Mouse (Mus musculus) liver, embryonic 13.5 days (tissue): ENCODE results near the gene Rragd. TPM values are rescaled to one million over a fixed set of nuclear protein-coding genes. Genes with fewer than 3 reads are reported as not detected.

Source experiments
- ATAC-seq: fragments of 200-750 bp; cut with Nextera tagmentation; 2 replicates; pipeline ENCODE4 v1.8.0; 2017; ENCODE audit warnings: low read depth, mild to moderate bottlenecking, moderate number of reproducible peaks, moderate library complexity
- DNase-seq: peaks from one replicate; pipeline ENCODE4 v3.0.0; 2022
- H3K27ac ChIP-seq: fragments of 300-500 bp; sonication (generic); 2 replicates; pipeline ENCODE4 v1.5.1; 2015; ENCODE audit warnings: moderate library complexity, mild to moderate bottlenecking, inconsistent platforms
- H3K27me3 ChIP-seq: fragments of 300-500 bp; sonication (generic); 2 replicates; pipeline ENCODE4 v1.6.1; 2015; ENCODE audit warnings: mild to moderate bottlenecking, inconsistent platforms
- H3K36me3 ChIP-seq: fragments of 300-500 bp; sonication (generic); 2 replicates; pipeline ENCODE4 v1.6.1; 2015; ENCODE audit warnings: mild to moderate bottlenecking, inconsistent platforms
- H3K4me1 ChIP-seq: fragments of 300-500 bp; sonication (generic); replicated peaks from 2 replicates; pipeline ENCODE4 v1.6.1; 2015; ENCODE audit warnings: inconsistent platforms
- H3K4me2 ChIP-seq: fragments of 300-500 bp; sonication (generic); 2 replicates; pipeline ENCODE4 v1.6.1; 2015; ENCODE audit warnings: inconsistent platforms, mild to moderate bottlenecking, moderate library complexity
- H3K4me3 ChIP-seq: fragments of 300-500 bp; sonication (generic); replicated peaks from 2 replicates; pipeline ENCODE4 v1.5.1; 2015; ENCODE audit warnings: mild to moderate bottlenecking, inconsistent platforms
- H3K9ac ChIP-seq: fragments of 300-500 bp; sonication (generic); 2 replicates; pipeline ENCODE4 v1.6.1; 2015; ENCODE audit warnings: mild to moderate bottlenecking, inconsistent platforms
- H3K9me3 ChIP-seq: fragments of 300-500 bp; sonication (generic); replicated peaks from 2 replicates; pipeline ENCODE4 v1.6.1; 2016; ENCODE audit warnings: inconsistent platforms
- WGBS: fragments of 180-500 bp; shearing (Covaris S2); methylation state at CpG from one replicate; pipeline ENCODE4 v1.1.7; 2015; ENCODE audit not compliant: insufficient replicate concordance; 5-methylcytosine and 5-hydroxymethylcytosine counted together
- polyA plus RNA-seq: library from polyadenylated mRNA; unstranded; fragments of >200 nt; fragmentation: Nextera tagmentation; extraction: Ambion mirVana; gene quantifications from 2 replicates; pipeline ENCODE4 v1.2.1, GENCODE M21; 2015

Gene Rragd
- polyA plus RNA-seq, 1 experiment from 2014 or later: 3.6 TPM

- H3K27me3 ChIP-seq: no peaks in the 10 kb centered on the region
- WGBS: 86% methylated on average over 5 of the region's 5 CpGs
- no peak overlapping the region for H3K27ac ChIP-seq
- H3K4me1 ChIP-seq: no peaks in the 10 kb centered on the region
- H3K9ac ChIP-seq: no peak overlapping the region
- no peak overlapping the region for H3K4me2 ChIP-seq
- DNase-seq: no peak
- no peak for ATAC-seq
- H3K9me3 ChIP-seq: no peaks in the 10 kb centered on the region
- H3K4me3 ChIP-seq: no peak overlapping the region
- peaks cover 40% of the 10 kb centered on the region for H3K36me3 ChIP-seq
Measured at GRCm38 (mm10) chr4:33052650-33053049, 69.8 kb downstream of the Rragd start.

DNA sequence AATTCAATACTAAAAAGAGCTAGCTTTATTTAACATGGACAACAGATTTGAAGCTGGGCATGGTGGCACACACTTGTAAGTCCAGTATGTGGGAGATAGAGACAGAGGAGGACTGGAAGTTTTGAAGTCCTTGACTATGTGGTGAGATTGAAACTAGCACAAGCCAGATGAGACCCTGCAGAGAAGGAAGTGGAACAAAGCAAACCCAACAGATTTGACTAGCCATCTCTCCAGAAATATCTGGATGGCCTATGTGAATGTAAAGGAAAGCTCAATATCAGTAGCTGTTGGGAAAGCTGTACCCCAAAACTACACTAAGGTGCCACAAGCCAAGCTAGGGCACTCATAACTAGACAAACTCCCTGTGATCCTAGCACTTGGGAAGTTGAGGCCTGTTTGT lies 71.6 kb downstream of the Rragd start:
- Histone ChIP-seq H3K27me3 (no peaks in the 10 kb centered on the region), H3K9me3 (no peaks in the 10 kb centered on the region), H3K4me1 (no peaks in the 10 kb centered on the region), H3K4me2 (no peak overlapping the region), H3K36me3 (peaks cover 27% of the 10 kb centered on the region), H3K27ac (no peak overlapping the region), H3K4me3 (no peak overlapping the region), H3K9ac (no peak overlapping the region)
- ATAC-seq: no peak
- DNase-seq: no peak

DNA sequence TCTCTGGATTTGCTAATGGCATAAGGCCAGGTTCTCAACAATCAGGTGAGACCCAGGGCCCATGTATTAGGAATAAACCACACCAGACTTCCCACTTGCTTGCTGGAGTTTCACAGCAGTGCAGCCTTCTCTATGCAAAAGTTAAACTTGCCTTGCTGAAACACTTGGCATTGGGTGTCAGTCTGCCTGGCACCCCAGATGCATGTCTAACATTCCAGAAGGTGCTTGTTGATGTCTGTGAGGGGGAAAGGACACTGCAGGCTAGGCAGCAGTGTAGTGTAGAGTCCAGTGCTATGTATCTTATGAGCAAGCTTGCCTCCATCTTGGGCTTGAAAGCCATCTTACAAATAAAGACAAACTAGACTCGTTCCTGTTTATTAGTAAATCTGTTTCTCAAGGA lies 73.5 kb downstream of the Rragd start:
- DNase-seq (no peak), ATAC-seq (no peak)
- no peak overlapping the region for H3K9ac ChIP-seq
- H3K27ac ChIP-seq: no peak overlapping the region
- WGBS: 60% methylated on average over 1 of the region's 1 CpGs
- H3K36me3 ChIP-seq: peaks cover 14% of the 10 kb centered on the region
- H3K27me3 ChIP-seq: no peaks in the 10 kb centered on the region
- H3K4me3 ChIP-seq: no peak overlapping the region
- no peaks in the 10 kb centered on the region for H3K4me1 ChIP-seq
- no peak overlapping the region for H3K4me2 ChIP-seq
- H3K9me3 ChIP-seq: no peaks in the 10 kb centered on the region

DNA sequence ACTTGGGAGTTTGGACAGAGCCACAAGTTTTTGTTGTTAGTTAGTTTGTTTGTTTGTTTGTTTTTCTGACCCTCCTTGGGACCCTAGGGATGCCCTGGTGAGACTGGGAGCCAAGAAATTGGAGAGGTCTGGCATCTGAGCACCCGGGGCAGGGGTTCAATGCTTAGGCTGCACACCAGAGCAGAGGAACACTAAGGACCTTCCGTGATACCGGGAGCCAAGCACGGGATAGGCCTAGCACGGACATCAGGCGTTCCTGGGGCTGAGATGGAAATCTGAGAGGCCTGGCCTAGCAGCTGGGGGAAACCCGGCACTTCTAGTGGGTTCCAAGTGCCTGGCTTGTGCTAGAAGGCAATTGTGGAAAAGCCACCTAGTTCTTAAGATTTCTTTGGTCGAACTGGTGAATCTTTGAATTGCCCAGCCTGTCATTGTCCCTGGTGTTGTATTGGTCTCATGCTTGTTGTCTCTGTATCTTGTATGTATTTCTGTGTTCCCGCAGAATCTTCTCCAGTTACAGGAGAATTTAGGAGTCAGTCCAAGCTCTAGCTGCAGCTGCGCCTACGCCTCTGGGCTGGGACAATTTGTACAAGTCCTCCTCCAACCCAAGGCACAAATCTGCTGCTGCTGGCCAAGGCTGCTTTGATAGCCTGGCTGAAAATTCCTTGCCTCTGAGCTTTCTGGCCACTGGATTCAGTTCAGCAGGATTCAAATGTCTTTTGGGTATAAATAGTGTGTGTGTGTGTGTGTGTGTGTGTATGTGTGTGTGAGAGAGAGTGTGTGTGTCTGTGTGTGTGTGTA lies 75.3 kb downstream of the Rragd start:
- 70% methylated on average over 11 of the region's 11 CpGs for WGBS
- H3K36me3 ChIP-seq: no peaks in the 10 kb centered on the region
- no peak for ATAC-seq

GRCm38 (mm10) chr4:33061158-33061557 lies 78.3 kb downstream of the Rragd start:
- Histone ChIP-seq H3K4me2 (no peak overlapping the region), H3K9ac (no peak overlapping the region), H3K4me3 (no peak overlapping the region), H3K27ac (no peak overlapping the region), H3K27me3 (no peaks in the 10 kb centered on the region), H3K9me3 (no peaks in the 10 kb centered on the region), H3K4me1 (no peaks in the 10 kb centered on the region), H3K36me3 (no peaks in the 10 kb centered on the region)
- 36% methylated on average over 7 of the region's 7 CpGs for WGBS
- no peak for DNase-seq
- ATAC-seq: no peak

More for the DNA sequence above, 75.3 kb downstream of the Rragd start:
- Histone ChIP-seq H3K9ac (no peak overlapping the region), H3K27ac (no peak overlapping the region), H3K4me1 (no peaks in the 10 kb centered on the region), H3K9me3 (no peaks in the 10 kb centered on the region), H3K4me2 (no peak overlapping the region), H3K4me3 (no peak overlapping the region), H3K27me3 (no peaks in the 10 kb centered on the region)
- no peak for DNase-seq

DNA sequence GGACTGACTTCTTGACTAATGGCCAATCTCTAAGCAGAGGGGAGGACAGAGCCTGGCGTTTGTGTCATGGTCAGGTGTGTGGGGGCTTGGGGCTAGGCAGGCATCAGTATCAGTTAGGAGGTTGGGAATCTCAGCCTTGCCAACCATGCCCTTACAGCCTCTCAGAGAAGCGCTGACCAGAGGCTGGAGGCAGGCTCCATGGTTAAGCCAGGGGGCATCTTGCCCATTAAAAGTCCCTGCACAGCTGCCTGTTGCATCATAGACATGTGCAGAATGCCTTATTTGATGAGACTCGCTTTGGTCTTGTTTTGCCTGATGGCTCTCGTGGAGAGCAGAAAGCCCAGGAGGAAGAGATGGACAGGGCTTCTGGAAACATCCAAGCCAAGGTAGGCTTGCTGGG lies 80.1 kb downstream of the Rragd start, which contains the start of gene Gabrr2:
TSS of gene Gabrr2 (plus strand) at position 19 of the 400 bp plus-strand sequence.
- no peak for ATAC-seq
- H3K9me3 ChIP-seq: no peaks in the 10 kb centered on the region
- DNase-seq: no peak
- H3K4me1 ChIP-seq: no peaks in the 10 kb centered on the region
- H3K4me3 ChIP-seq: no peak within 1 kb of the TSS
- no peaks in the 10 kb centered on the region for H3K36me3 ChIP-seq
- H3K27me3 ChIP-seq: no peaks in the 10 kb centered on the region
- no peak within 1 kb of the TSS for H3K9ac ChIP-seq
- no peak within 1 kb of the TSS for H3K4me2 ChIP-seq
- 64% methylated on average over 4 of the region's 4 CpGs for WGBS
- no peak within 1 kb of the TSS for H3K27ac ChIP-seq

GRCm38 (mm10) chr4:33064986-33065385 lies 82.1 kb downstream of the Rragd start:
- H3K4me1 ChIP-seq: no peaks in the 10 kb centered on the region
- H3K27ac ChIP-seq: no peak overlapping the region
- no peak overlapping the region for H3K9ac ChIP-seq
- H3K4me3 ChIP-seq: no peak overlapping the region
- no peak overlapping the region for H3K4me2 ChIP-seq
- DNase-seq: no peak
- WGBS: 68% methylated on average over 6 of the region's 6 CpGs
- no peaks in the 10 kb centered on the region for H3K36me3 ChIP-seq
- ATAC-seq: no peak
- no peaks in the 10 kb centered on the region for H3K27me3 ChIP-seq
- no peaks in the 10 kb centered on the region for H3K9me3 ChIP-seq

DNA sequence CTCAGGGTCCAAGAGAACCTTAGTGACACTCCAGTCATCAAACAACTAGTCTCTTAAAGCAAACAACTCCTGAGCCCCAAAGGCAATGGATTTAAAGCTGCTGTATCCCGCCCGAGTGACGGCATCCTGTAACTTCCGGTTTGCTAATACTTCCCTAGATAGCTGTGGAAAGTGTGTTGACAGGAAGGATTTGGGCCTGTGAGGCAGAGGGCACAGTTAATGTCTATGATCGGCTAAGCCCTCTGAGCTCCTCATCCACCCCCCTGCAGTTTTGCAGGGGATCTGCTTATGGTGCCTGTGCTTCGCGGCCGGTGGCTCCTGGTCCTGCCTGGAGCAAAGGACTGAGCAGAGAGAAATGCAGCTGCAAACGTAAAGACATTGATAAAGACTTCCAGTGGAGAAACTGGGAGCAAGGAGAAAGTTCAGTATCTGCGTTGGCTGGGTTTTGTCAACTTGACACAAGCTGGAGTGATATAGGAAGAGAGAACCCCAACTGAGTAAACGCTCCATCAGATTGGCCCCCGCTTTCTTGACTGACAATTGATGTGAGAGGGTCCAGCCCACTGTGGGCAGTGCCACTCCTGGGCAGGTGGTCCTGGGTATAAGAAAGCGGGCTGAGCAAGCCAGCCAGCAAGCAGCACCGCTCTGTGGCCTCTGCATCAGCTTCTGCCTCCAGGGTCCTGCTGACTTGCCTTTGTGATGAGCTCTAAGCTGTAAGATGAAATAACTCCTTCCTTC lies 83.6 kb downstream of the Rragd start:
- Histone ChIP-seq H3K36me3 (no peaks in the 10 kb centered on the region), H3K4me3 (no peak overlapping the region), H3K4me1 (no peaks in the 10 kb centered on the region), H3K9me3 (no peaks in the 10 kb centered on the region), H3K27ac (no peak overlapping the region; the same call in 1 of the 2 replicates), H3K9ac (no peak overlapping the region), H3K4me2 (0 out of 2 replicates have a peak overlapping the region, but pooled peaks have one; percentile 8), H3K27me3 (no peaks in the 10 kb centered on the region)
- ATAC-seq (no peak), DNase-seq (no peak)
- WGBS: 53% methylated on average over 14 of the region's 14 CpGs

GRCm38 (mm10) chr4:33067331-33067730 lies 84.5 kb downstream of the Rragd start:
- H3K9ac ChIP-seq: no peak overlapping the region

DNA sequence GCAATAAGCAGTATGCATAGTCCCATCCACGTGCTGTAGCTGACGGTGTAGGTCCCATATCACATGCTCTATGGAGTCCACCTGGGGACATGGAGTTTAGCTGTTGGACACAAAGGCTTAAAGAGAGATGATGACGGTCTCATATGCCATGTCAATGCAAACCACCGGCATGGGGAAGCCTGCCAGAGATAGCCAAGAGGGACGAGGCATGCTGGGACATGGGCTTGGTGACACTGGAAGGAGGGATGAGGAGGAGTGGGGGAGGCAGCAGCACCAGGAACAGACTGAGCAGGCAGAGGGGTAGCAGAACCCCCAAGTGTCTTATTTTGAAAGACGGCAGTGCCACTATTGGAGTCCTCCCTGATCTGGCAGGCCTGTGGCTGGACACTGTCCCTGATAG lies 85.0 kb downstream of the Rragd start:
- Histone ChIP-seq H3K27me3 (no peaks in the 10 kb centered on the region), H3K4me3 (no peak overlapping the region), H3K36me3 (no peaks in the 10 kb centered on the region), H3K27ac (no peak overlapping the region), H3K9ac (no peak overlapping the region), H3K9me3 (no peaks in the 10 kb centered on the region), H3K4me2 (no peak overlapping the region), H3K4me1 (peaks cover 12% of the 10 kb centered on the region)
- ATAC-seq (no peak), DNase-seq (no peak)
- WGBS: 68% methylated on average over 6 of the region's 6 CpGs

More at GRCm38 (mm10) chr4:33067331-33067730, 84.5 kb downstream of the Rragd start:
- H3K4me2 ChIP-seq: no peak overlapping the region
- no peaks in the 10 kb centered on the region for H3K36me3 ChIP-seq
- WGBS: 66% methylated on average over 3 of the region's 3 CpGs
- H3K4me3 ChIP-seq: no peak overlapping the region
- no peaks in the 10 kb centered on the region for H3K27me3 ChIP-seq
- DNase-seq: no peak
- no peak overlapping the region for H3K27ac ChIP-seq
- no peaks in the 10 kb centered on the region for H3K9me3 ChIP-seq
- H3K4me1 ChIP-seq: peaks cover 7% of the 10 kb centered on the region
- no peak for ATAC-seq

- Histone ChIP-seq H3K27ac (no peak overlapping the region), H3K27me3 (no peaks in the 10 kb centered on the region), H3K4me2 (no peak overlapping the region), H3K4me3 (no peak overlapping the region), H3K36me3 (no peaks in the 10 kb centered on the region), H3K4me1 (peaks cover 17% of the 10 kb centered on the region), H3K9ac (no peak overlapping the region), H3K9me3 (no peaks in the 10 kb centered on the region)
- DNase-seq (no peak), ATAC-seq (no peak)
- WGBS: 58% methylated on average over 6 of the region's 6 CpGs
Measured at GRCm38 (mm10) chr4:33068894-33069293, 86.1 kb downstream of the Rragd start.
